Mouse (Mus musculus) limb, embryonic 13.5 days (tissue): ENCODE measurements at regions not wholly inside any gene's neighbourhood (a gene's known extent, or its start where the extent isn't known, plus 50 kb on each side); places are given as distances from the start of the nearest gene placed in this dataset.
"Not testable (repeated sequence)": the region's sequence is repeated elsewhere in the genome, so short reads cannot be mapped to it uniquely, and the experiment has no call there.

ENCODE experiments used
- ATAC-seq: fragments of 200-750 bp; cut with Nextera tagmentation; 2 replicates; pipeline ENCODE4 v1.8.0; 2017; ENCODE audit warnings: low read depth, moderate number of reproducible peaks, moderate TSS enrichment; ENCODE audit not compliant: low FRiP score
- H3K27ac ChIP-seq: fragments of 300-500 bp; sonication (generic); 2 replicates; pipeline ENCODE4 v1.5.1; 2015; ENCODE audit warnings: inconsistent platforms, mild to moderate bottlenecking, moderate library complexity
- H3K27me3 ChIP-seq: fragments of 300-500 bp; sonication (generic); 2 replicates; pipeline ENCODE4 v1.6.1; 2015; ENCODE audit warnings: mild to moderate bottlenecking, inconsistent platforms
- H3K36me3 ChIP-seq: fragments of 300-500 bp; sonication (generic); 2 replicates; pipeline ENCODE4 v1.6.1; 2015; ENCODE audit warnings: inconsistent platforms, mild to moderate bottlenecking, moderate library complexity
- H3K4me1 ChIP-seq: fragments of 300-500 bp; sonication (generic); 2 replicates; pipeline ENCODE4 v1.6.1; 2015; ENCODE audit warnings: inconsistent platforms
- H3K4me2 ChIP-seq: fragments of 300-500 bp; sonication (generic); replicated peaks from 2 replicates; pipeline ENCODE4 v1.6.1; 2015; ENCODE audit warnings: inconsistent platforms, mild to moderate bottlenecking, moderate library complexity
- H3K4me3 ChIP-seq: fragments of 300-500 bp; sonication (generic); 2 replicates; pipeline ENCODE4 v1.5.1; 2015; ENCODE audit warnings: moderate library complexity, mild to moderate bottlenecking, inconsistent platforms
- H3K9ac ChIP-seq: fragments of 300-500 bp; sonication (generic); 2 replicates; pipeline ENCODE4 v1.6.1; 2015; ENCODE audit warnings: mild to moderate bottlenecking, inconsistent platforms
- H3K9me3 ChIP-seq: fragments of 300-500 bp; sonication (generic); 2 replicates; pipeline ENCODE4 v1.6.1; 2016; ENCODE audit warnings: inconsistent platforms
- WGBS: fragments of 180-500 bp; shearing (Covaris S2); methylation state at CpG from one replicate; pipeline ENCODE4 v1.1.7; 2015; 5-methylcytosine and 5-hydroxymethylcytosine counted together

DNA sequence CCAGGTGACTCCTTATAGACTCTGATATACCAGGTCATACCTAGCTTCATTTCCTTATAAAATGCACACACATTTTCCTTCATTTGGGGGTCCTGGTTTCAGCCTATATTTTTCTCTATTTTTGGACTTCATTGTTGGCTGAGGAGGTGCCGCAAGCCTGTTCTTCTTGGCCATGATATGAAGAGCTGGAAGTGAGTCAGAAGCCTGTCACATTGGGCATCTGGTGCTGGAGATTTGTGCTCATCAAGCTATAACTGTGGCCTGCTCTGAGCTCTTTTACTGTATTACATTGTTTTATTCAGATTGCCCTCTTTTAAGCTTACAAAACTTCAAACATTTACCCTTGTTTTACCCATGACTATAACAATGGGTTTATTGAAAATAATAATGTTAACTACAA, 545.8 kb upstream of the Klhl29 start:
- Histone ChIP-seq H3K27ac (no peak overlapping the region), H3K9me3 (no peaks in the 10 kb centered on the region), H3K27me3 (no peaks in the 10 kb centered on the region), H3K9ac (no peak overlapping the region), H3K36me3 (no peaks in the 10 kb centered on the region), H3K4me3 (no peak overlapping the region), H3K4me2 (no peak overlapping the region), H3K4me1 (no peaks in the 10 kb centered on the region)
- no peak for ATAC-seq
- 83% methylated on average over 1 of the region's 1 CpGs for WGBS

DNA sequence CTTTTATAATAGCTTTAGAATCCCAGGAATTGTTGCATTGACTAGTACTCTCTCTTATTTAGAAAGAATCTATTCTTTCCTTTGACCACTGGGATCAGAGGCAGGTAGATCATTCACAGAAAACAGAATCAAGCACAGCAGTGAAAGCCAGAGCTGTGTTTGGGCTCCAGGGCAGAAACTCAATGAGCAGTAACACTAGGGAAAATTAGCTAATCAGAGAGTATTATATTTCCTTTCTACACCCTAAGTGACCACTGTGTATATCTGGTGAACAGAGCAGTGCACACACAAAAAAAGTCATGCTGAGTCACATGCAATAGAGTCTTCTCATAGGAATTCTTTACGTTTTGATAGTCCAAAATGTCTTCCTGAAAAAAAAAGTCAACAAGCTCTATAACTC, 542.5 kb upstream of the Klhl29 start:
- Histone ChIP-seq H3K4me2 (no peak overlapping the region), H3K4me1 (no peaks in the 10 kb centered on the region), H3K36me3 (no peaks in the 10 kb centered on the region), H3K27ac (no peak overlapping the region), H3K4me3 (no peak overlapping the region), H3K9me3 (no peaks in the 10 kb centered on the region), H3K9ac (no peak overlapping the region), H3K27me3 (no peaks in the 10 kb centered on the region)
- 70% methylated on average over 1 of the region's 1 CpGs for WGBS
- ATAC-seq, result no peak

GRCm38 (mm10) chr12:5906251-5906650, 530.8 kb upstream of the Klhl29 start:
- no peak overlapping the region for H3K27ac ChIP-seq
- no peaks in the 10 kb centered on the region for H3K36me3 ChIP-seq
- no peak overlapping the region for H3K9ac ChIP-seq
- no peaks in the 10 kb centered on the region for H3K27me3 ChIP-seq
- H3K9me3 ChIP-seq, result no peaks in the 10 kb centered on the region
- no peak for ATAC-seq
- H3K4me2 ChIP-seq, result no peak overlapping the region
- H3K4me3 ChIP-seq, result no peak overlapping the region
- 74% methylated on average over 2 of the region's 2 CpGs for WGBS
- no peaks in the 10 kb centered on the region for H3K4me1 ChIP-seq

DNA sequence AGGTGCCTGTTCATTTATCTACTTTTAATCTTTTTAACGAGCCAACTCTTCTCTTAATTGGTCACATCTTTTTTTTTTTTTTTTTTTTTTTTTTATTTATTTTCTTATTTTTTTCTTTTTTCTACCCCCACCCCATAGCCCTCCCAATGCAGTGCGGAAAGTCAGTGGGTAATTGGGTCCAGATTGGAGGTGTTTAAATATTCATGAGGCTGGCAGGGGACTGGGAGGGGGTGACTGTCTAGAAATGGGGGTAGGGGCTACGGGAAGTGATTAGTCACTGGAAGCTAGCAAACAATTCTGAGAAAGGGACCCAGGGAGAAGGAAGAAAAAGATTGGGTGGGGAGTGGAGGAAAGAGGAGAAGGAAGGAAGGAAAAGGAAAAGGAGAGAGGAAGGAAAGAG, 516.3 kb upstream of the Klhl29 start:
- WGBS, result 43% methylated on average over 2 of the region's 3 CpGs
- H3K9me3 ChIP-seq, H3K4me3 ChIP-seq: not testable (repeated sequence)

GRCm38 (mm10) chr12:5866701-5867100, 491.2 kb upstream of the Klhl29 start:
- Histone ChIP-seq H3K4me2 (no peak overlapping the region), H3K27me3 (no peaks in the 10 kb centered on the region), H3K4me3 (no peak overlapping the region), H3K36me3 (no peaks in the 10 kb centered on the region), H3K4me1 (peaks cover 9% of the 10 kb centered on the region), H3K9me3 (no peaks in the 10 kb centered on the region), H3K27ac (no peak overlapping the region), H3K9ac (no peak overlapping the region)
- ATAC-seq, result no peak

More for the DNA sequence above, 516.3 kb upstream of the Klhl29 start:
- not testable (repeated sequence) for H3K27me3 ChIP-seq, H3K27ac ChIP-seq, ATAC-seq, H3K36me3 ChIP-seq, H3K4me1 ChIP-seq, H3K9ac ChIP-seq, H3K4me2 ChIP-seq

GRCm38 (mm10) chr12:5859795-5860194, 484.3 kb upstream of the Klhl29 start:
- Histone ChIP-seq H3K36me3 (no peaks in the 10 kb centered on the region), H3K27ac (no peak overlapping the region), H3K9ac (no peak overlapping the region), H3K4me2 (no peak overlapping the region), H3K4me3 (no peak overlapping the region), H3K27me3 (no peaks in the 10 kb centered on the region), H3K9me3 (no peaks in the 10 kb centered on the region), H3K4me1 (peaks cover 14% of the 10 kb centered on the region)
- peak; percentile 57; the same call in 1 of the 2 replicates for ATAC-seq
- 59% methylated on average over 2 of the region's 2 CpGs for WGBS

- no peak overlapping the region for H3K4me2 ChIP-seq
- H3K36me3 ChIP-seq, result no peaks in the 10 kb centered on the region
- 55% methylated on average over 3 of the region's 3 CpGs for WGBS
- no peak for ATAC-seq
- no peaks in the 10 kb centered on the region for H3K9me3 ChIP-seq
- no peak overlapping the region for H3K9ac ChIP-seq
- H3K4me1 ChIP-seq, result peaks cover 14% of the 10 kb centered on the region
- H3K27ac ChIP-seq, result no peak overlapping the region
- no peak overlapping the region for H3K4me3 ChIP-seq
- H3K27me3 ChIP-seq, result no peaks in the 10 kb centered on the region
Observed at GRCm38 (mm10) chr12:5856421-5856820, 480.9 kb upstream of the Klhl29 start.

- no peaks in the 10 kb centered on the region for H3K36me3 ChIP-seq
- H3K4me3 ChIP-seq, result no peak overlapping the region
- no peak for ATAC-seq
- H3K4me1 ChIP-seq, result peaks cover 15% of the 10 kb centered on the region
- no peak overlapping the region for H3K9ac ChIP-seq
- H3K4me2 ChIP-seq, result no peak overlapping the region
- WGBS, result 75% methylated on average over 2 of the region's 2 CpGs
- no peaks in the 10 kb centered on the region for H3K9me3 ChIP-seq
- H3K27ac ChIP-seq, result no peak overlapping the region
- no peaks in the 10 kb centered on the region for H3K27me3 ChIP-seq
Observed at GRCm38 (mm10) chr12:5810427-5810826, 434.9 kb upstream of the Klhl29 start.

GRCm38 (mm10) chr12:5810009-5810408, 434.5 kb upstream of the Klhl29 start:
- Histone ChIP-seq H3K4me1 (peaks cover 15% of the 10 kb centered on the region), H3K9ac (no peak overlapping the region), H3K4me3 (no peak overlapping the region), H3K4me2 (no peak overlapping the region), H3K27me3 (no peaks in the 10 kb centered on the region), H3K27ac (no peak overlapping the region), H3K36me3 (no peaks in the 10 kb centered on the region), H3K9me3 (no peaks in the 10 kb centered on the region)
- ATAC-seq, result no peak
- WGBS, result 56% methylated on average over 4 of the region's 4 CpGs

- H3K27ac ChIP-seq, result no peak overlapping the region
- H3K4me3 ChIP-seq, result no peak overlapping the region
- no peaks in the 10 kb centered on the region for H3K27me3 ChIP-seq
- H3K9ac ChIP-seq, result no peak overlapping the region
- no peak for ATAC-seq
- H3K4me2 ChIP-seq, result peak overlapping the region; percentile 16; the same call in 1 of the 2 replicates
- 14% methylated on average over 18 of the region's 18 CpGs for whole genome bisulfite sequencing
- H3K4me1 ChIP-seq, result peaks cover 13% of the 10 kb centered on the region
- H3K9me3 ChIP-seq, result no peaks in the 10 kb centered on the region
- H3K36me3 ChIP-seq, result no peaks in the 10 kb centered on the region
Observed at GRCm38 (mm10) chr12:5807996-5808886, 432.8 kb upstream of the Klhl29 start.

DNA sequence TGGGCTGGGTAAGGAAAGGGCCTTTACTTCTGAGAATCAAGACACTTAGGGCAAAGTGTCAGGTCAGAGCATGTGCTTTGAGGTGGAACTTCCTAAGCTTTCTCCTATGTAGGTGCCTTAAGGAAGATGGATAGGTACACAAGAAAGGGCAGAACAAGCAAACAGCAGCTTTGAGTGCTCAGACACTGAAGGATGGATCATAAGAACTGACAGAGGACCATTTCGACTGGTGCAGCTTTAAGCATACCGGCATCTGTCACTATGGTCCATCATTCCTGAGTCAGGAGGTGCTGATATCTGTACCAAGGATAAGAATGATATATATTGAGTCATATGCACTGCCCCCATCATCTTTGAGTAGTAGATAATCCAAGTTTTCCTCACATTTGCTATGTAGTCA, 430.2 kb upstream of the Klhl29 start:
- Histone ChIP-seq H3K4me3 (no peak overlapping the region), H3K9ac (no peak overlapping the region), H3K27ac (no peak overlapping the region), H3K4me1 (peaks cover 7% of the 10 kb centered on the region), H3K9me3 (no peaks in the 10 kb centered on the region), H3K4me2 (no peak overlapping the region), H3K36me3 (no peaks in the 10 kb centered on the region), H3K27me3 (no peaks in the 10 kb centered on the region)
- 89% methylated on average over 2 of the region's 2 CpGs for WGBS
- ATAC-seq, result no peak

DNA sequence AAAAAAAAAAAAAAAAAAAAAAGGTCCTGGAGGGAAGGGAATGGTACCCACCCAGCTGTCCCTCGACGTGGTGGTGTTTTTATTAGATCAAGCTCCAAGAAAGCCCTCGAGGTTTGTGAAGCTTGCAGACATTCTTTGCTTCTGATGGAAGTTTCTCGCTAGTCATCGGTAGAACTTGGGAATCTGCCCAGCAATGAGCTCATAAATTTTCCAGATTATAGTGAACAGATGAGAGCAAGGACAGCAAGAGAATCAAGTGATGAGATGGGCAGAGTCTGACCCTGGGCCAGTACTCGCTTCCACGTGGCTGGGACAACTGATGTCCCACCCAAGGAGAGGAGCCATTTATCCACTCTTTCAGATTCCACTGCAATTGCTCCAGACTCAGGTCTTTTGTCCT, 417.6 kb upstream of the Klhl29 start:
- no peak overlapping the region for H3K27ac ChIP-seq
- no peak overlapping the region for H3K9ac ChIP-seq
- H3K9me3 ChIP-seq, result no peaks in the 10 kb centered on the region
- no peaks in the 10 kb centered on the region for H3K36me3 ChIP-seq
- H3K27me3 ChIP-seq, result no peaks in the 10 kb centered on the region
- H3K4me2 ChIP-seq, result no peak overlapping the region
- no peak overlapping the region for H3K4me3 ChIP-seq
- H3K4me1 ChIP-seq, result peaks cover 12% of the 10 kb centered on the region; the same call in 1 of the 2 replicates
- ATAC-seq, result no peak
- 42% methylated on average over 7 of the region's 7 CpGs for WGBS
